Mouse (Mus musculus): Measurements from ENCODE around the gene Fbxl15. TPM values are rescaled to one million over a fixed set of nuclear protein-coding genes. Genes with fewer than 3 reads are reported as not detected.
A peak's percentile ranks its signal among the peaks of the same experiment; 100 is the strongest.

The Fbxl15 gene
- total and polyA plus RNA-seq, 2 experiments = 6.2 to 15.1 TPM

DNA sequence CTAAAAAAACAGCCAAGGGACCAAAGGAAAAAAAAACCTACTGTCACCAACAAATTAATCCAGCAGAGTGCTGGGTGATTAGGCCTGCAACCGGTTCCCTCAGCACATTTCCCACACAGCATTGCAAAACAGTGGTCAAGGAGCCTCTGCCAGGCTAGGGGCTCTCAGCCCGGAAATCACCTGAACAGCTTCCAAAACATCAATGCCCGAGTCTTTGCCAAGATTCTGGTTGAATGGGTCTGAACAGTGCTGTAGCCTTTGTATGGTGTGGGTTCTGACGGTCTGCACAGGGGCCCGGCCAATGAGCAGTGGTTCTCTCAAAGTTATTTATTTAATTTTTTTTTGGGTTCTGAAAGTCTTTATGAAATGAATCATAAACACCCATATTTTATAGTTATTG lies 47.5 kb downstream of the Fbxl15 start:
- Histone ChIP-seq H3K27me3 (ENCODE audit: control insufficient read depth, insufficient read depth, low read length) (no peaks in the 10 kb centered on the region), H3K27ac (replicated peaks; ENCODE audit: insufficient read depth, low read depth, low read length) (no peak overlapping the region), H3K4me1 (ENCODE audit: control insufficient read depth, insufficient read depth, low read length) (no peaks in the 10 kb centered on the region), H3K79me2 (ENCODE audit: control insufficient read depth, insufficient read depth, low read length) (no peaks in the 10 kb centered on the region), H3K36me3 (ENCODE audit: control insufficient read depth, insufficient read depth, low read length) (peaks cover 21% of the 10 kb centered on the region), H3K9ac (ENCODE audit: low read depth, low read length) (no peak overlapping the region), H3K4me3 (ENCODE audit: insufficient read depth, low read depth, low read length) (no peak overlapping the region)
- peak; percentile 34 for DNase-seq (ENCODE audit: extremely low read depth, low read depth, low spot score)
- 32% methylated on average over 5 of the region's 5 CpGs for WGBS
- TF ChIP-seq CTCF (IDR thresholded peaks at IDR 0.05; ENCODE audit: low read depth, low read length) (no peak), POLR2A (IDR thresholded peaks at IDR 0.05; ENCODE audit: extremely low read depth, insufficient read depth, low read length) (no peak)

DNA sequence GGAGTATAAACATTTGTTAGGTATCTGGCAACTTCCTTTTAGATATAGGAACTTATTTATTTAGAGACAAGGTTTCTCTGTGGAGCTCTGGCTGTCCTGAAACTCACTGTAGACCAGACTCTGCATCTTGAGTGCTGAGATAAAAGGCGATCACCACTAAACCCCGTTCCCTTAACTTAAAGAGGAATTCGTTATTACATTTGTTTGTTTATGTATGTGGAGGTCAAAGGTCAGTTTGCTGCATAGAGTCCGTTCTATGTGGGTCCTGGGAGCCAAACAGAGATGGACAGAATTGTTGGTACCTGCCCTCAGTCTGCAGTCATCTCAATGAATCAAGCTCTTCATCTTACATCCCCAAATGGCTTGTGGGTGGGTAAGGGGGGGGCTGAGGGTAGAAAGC lies 47.9 kb downstream of the Fbxl15 start:
- 26% methylated on average over 4 of the region's 4 CpGs for WGBS
- Histone ChIP-seq H3K36me3 (ENCODE audit: control insufficient read depth, insufficient read depth, low read length) (peaks cover 23% of the 10 kb centered on the region), H3K79me2 (ENCODE audit: control insufficient read depth, insufficient read depth, low read length) (no peaks in the 10 kb centered on the region), H3K27ac (replicated peaks; ENCODE audit: insufficient read depth, low read depth, low read length) (no peak overlapping the region), H3K4me1 (ENCODE audit: control insufficient read depth, insufficient read depth, low read length) (no peaks in the 10 kb centered on the region), H3K27me3 (ENCODE audit: control insufficient read depth, insufficient read depth, low read length) (no peaks in the 10 kb centered on the region), H3K4me3 (ENCODE audit: insufficient read depth, low read depth, low read length) (no peak overlapping the region), H3K9ac (ENCODE audit: low read depth, low read length) (no peak overlapping the region)
- no peak for DNase-seq (ENCODE audit: extremely low read depth, low read depth, low spot score)
- no peak for TF ChIP-seq CTCF (IDR thresholded peaks at IDR 0.05; ENCODE audit: low read depth, low read length)
- no peak for TF ChIP-seq POLR2A (IDR thresholded peaks at IDR 0.05; ENCODE audit: extremely low read depth, insufficient read depth, low read length)

Other genes with a start within 250 kb of the Fbxl15 start
- gene Elovl3, start 196.3 kb upstream of the Fbxl15 start, total RNA-seq (2014; rRNA removed) = 0.67 and 9.8 TPM in 2 replicates
- gene Elovl3, start 196.3 kb upstream of the Fbxl15 start, polyA plus RNA-seq (2012; rRNA removed) = 2.6 and 3.7 TPM in 2 replicates
- gene Pitx3, start 179.9 kb upstream of the Fbxl15 start, total RNA-seq (2014; rRNA removed) = not detected in 2 replicates
- gene Pitx3, start 179.9 kb upstream of the Fbxl15 start, polyA plus RNA-seq (2012; rRNA removed) = not detected in 2 replicates
- gene Gbf1, start 175.7 kb upstream of the Fbxl15 start, total RNA-seq (2014; rRNA removed) = 25.0 and 25.7 TPM in 2 replicates
- gene Gbf1, start 175.7 kb upstream of the Fbxl15 start, polyA plus RNA-seq (2012; rRNA removed) = 49.3 and 58.1 TPM in 2 replicates
- 3.7 and 4.7 TPM in 2 replicates for gene Nfkb2, start 23.9 kb upstream of the Fbxl15 start, total RNA-seq (2014; rRNA removed)
- 8.1 and 9.3 TPM in 2 replicates for gene Nfkb2, start 23.9 kb upstream of the Fbxl15 start, polyA plus RNA-seq (2012; rRNA removed)
- gene Psd, start 1.0 kb upstream of the Fbxl15 start, total RNA-seq (2014; rRNA removed) = 0.27 and 0.46 TPM in 2 replicates
- 0.57 and 0.71 TPM in 2 replicates for gene Psd, start 1.0 kb upstream of the Fbxl15 start, polyA plus RNA-seq (2012; rRNA removed)
- 19.5 and 21.7 TPM in 2 replicates for gene Cuedc2, start 10.5 kb downstream of the Fbxl15 start, total RNA-seq (2014; rRNA removed)
- gene Cuedc2, start 10.5 kb downstream of the Fbxl15 start, polyA plus RNA-seq (2012; rRNA removed) = 24.6 and 25.1 TPM in 2 replicates
- 1.2 and 1.3 TPM in 2 replicates for gene Mfsd13a, start 12.9 kb downstream of the Fbxl15 start, total RNA-seq (2014; rRNA removed)
- gene Mfsd13a, start 12.9 kb downstream of the Fbxl15 start, polyA plus RNA-seq (2012; rRNA removed) = 17.9 and 22.0 TPM in 2 replicates
- 0.09 and 0.40 TPM in 2 replicates for gene 2310034G01Rik, start 22.1 kb downstream of the Fbxl15 start, total RNA-seq (2014; rRNA removed)
- gene 2310034G01Rik, start 22.1 kb downstream of the Fbxl15 start, polyA plus RNA-seq (2012; rRNA removed) = 0.10 and 0.25 TPM in 2 replicates
- gene Actr1a, start 67.6 kb downstream of the Fbxl15 start, total RNA-seq (2014; rRNA removed) = 29.7 and 32.5 TPM in 2 replicates
- 40.9 and 46.2 TPM in 2 replicates for gene Actr1a, start 67.6 kb downstream of the Fbxl15 start, polyA plus RNA-seq (2012; rRNA removed)
- gene Sufu, start 68.7 kb downstream of the Fbxl15 start, total RNA-seq (2014; rRNA removed) = 1.1 and 2.3 TPM in 2 replicates
- 2.8 and 3.2 TPM in 2 replicates for gene Sufu, start 68.7 kb downstream of the Fbxl15 start, polyA plus RNA-seq (2012; rRNA removed)
- gene Trim8, start 173.5 kb downstream of the Fbxl15 start, total RNA-seq (2014; rRNA removed) = 7.3 and 9.9 TPM in 2 replicates
- gene Trim8, start 173.5 kb downstream of the Fbxl15 start, polyA plus RNA-seq (2012; rRNA removed) = 17.7 and 20.0 TPM in 2 replicates
- 21.9 and 25.1 TPM in 2 replicates for gene Arl3, start 245.0 kb downstream of the Fbxl15 start, total RNA-seq (2014; rRNA removed)
- gene Arl3, start 245.0 kb downstream of the Fbxl15 start, polyA plus RNA-seq (2012; rRNA removed) = 8.7 and 12.7 TPM in 2 replicates
- 33.8 and 34.6 TPM in 2 replicates for gene Sfxn2, start 245.2 kb downstream of the Fbxl15 start, total RNA-seq (2014; rRNA removed)
- 13.9 and 15.1 TPM in 2 replicates for gene Sfxn2, start 245.2 kb downstream of the Fbxl15 start, polyA plus RNA-seq (2012; rRNA removed)

Data from liver, adult 2 months (tissue).